Mouse (Mus musculus) kidney, postnatal 25 days (tissue): ENCODE data around the gene Vmn1r87.
"Not testable (repeated sequence)": the region's sequence is repeated elsewhere in the genome, so short reads cannot be mapped to it uniquely, and the experiment has no call there.

Source experiments
- DNase-seq, 2 experiments: peaks; one replicate each; pipeline ENCODE4 v3.0.0; 2021; ENCODE audit warnings: mixed read lengths in 2 of 2

The Vmn1r87 gene

GRCm38 (mm10) chr7:13140057-13140456 lies at the start of gene Vmn1r87:
Vmn1r87 (minus strand) TSS chr7:13140157.
- DNase-seq, result no peak

GRCm38 (mm10) chr7:13159268-13159667 lies 19.3 kb upstream of the Vmn1r87 start, which contains the start of gene Vmn1r88:
Vmn1r88 (plus strand) TSS chr7:13159568.
- DNase-seq, result no peak

GRCm38 (mm10) chr7:13137340-13137739 lies 2.6 kb downstream of the Vmn1r87 start:
- DNase-seq, result no peak

GRCm38 (mm10) chr7:13131856-13132255 lies 8.1 kb downstream of the Vmn1r87 start:
- no peak for DNase-seq

GRCm38 (mm10) chr7:13123554-13124153 lies 16.3 kb downstream of the Vmn1r87 start:
- not testable (repeated sequence) for DNase-seq

- DNase-seq, result no peak
These were observed 20.1 kb downstream of the Vmn1r87 start, which contains the start of gene Vmn1r86 for GRCm38 (mm10) chr7:13119817-13120216. Vmn1r86 (minus strand) TSS chr7:13119917.

GRCm38 (mm10) chr7:13095073-13095472 lies 44.9 kb downstream of the Vmn1r87 start, which contains the start of gene Vmn1r85:
Vmn1r85 (minus strand) TSS chr7:13095173.
- DNase-seq, result no peak
